Mouse (Mus musculus) G1E (cell line): ENCODE measurements around the gene Cat. TPM values are rescaled to one million over a fixed set of nuclear protein-coding genes. Genes with fewer than 3 reads are reported as not detected.

ENCODE experiments used
- ATAC-seq: 2 replicates; pipeline ENCODE4 v1.8.0; 2016; ENCODE audit warnings: mild to moderate bottlenecking; ENCODE audit not compliant: insufficient number of reproducible peaks, poor library complexity, low FRiP score, severe bottlenecking; ENCODE audit errors: extremely low read depth
- DNase-seq: peaks from one replicate; pipeline ENCODE4 v3.0.0; 2012; ENCODE audit warnings: low spot score
- H3K27me3 ChIP-seq: 2 replicates; pipeline ENCODE4 v1.6.1; 2012; ENCODE audit warnings: mild to moderate bottlenecking, low read length, inconsistent platforms; ENCODE audit not compliant: insufficient read depth
- H3K36me3 ChIP-seq: replicated peaks from 2 replicates; pipeline ENCODE3; 2012; ENCODE audit warnings: mild to moderate bottlenecking, inconsistent platforms
- H3K4me1 ChIP-seq: 2 replicates; pipeline ENCODE4 v1.6.1; 2012; ENCODE audit warnings: low read depth, low read length, inconsistent platforms, mixed read lengths; ENCODE audit not compliant: insufficient read depth
- H3K4me3 ChIP-seq: 2 replicates; pipeline ENCODE4 v1.5.1; 2012; ENCODE audit warnings: low read depth, mild to moderate bottlenecking, inconsistent platforms, low read length, moderate library complexity, mixed read lengths
- H3K9me3 ChIP-seq: replicated peaks from 2 replicates; pipeline ENCODE4 v1.6.1; 2012; ENCODE audit warnings: inconsistent platforms
- CTCF ChIP-seq: IDR thresholded peaks from 2 replicates; pipeline ENCODE4 v1.5.1; 2012; ENCODE audit warnings: low read depth, low read length, inconsistent platforms, mixed read lengths
- GATA1 ChIP-seq: IDR thresholded peaks from 2 replicates; pipeline ENCODE4 v1.6.1; 2012; ENCODE audit warnings: borderline replicate concordance, low read length, inconsistent platforms, mixed read lengths
- GATA2 ChIP-seq: IDR thresholded peaks from 2 replicates; pipeline ENCODE4 v1.6.1; 2012; ENCODE audit warnings: low read depth, low read length, inconsistent platforms, borderline replicate concordance
- POLR2AphosphoS5 ChIP-seq: IDR thresholded peaks from 2 replicates; pipeline ENCODE4 v1.6.1; 2012; ENCODE audit warnings: low read depth, low read length, inconsistent platforms; ENCODE audit not compliant: insufficient replicate concordance
- TAL1 ChIP-seq: conservative IDR thresholded peaks from 2 replicates; pipeline ENCODE4 v1.6.1; 2012; ENCODE audit warnings: low read depth, low read length, inconsistent platforms, mixed read lengths
- polyA plus RNA-seq: library from polyadenylated mRNA; stranded (reverse); fragments of >175 nt; gene quantifications from 2 replicates; pipeline ENCODE4 v1.2.3, GENCODE M21; 2012
- total RNA-seq, 2 experiments: library from RNA; stranded (forward) in 1 of 2; stranded (reverse) in 1 of 2; fragments of 200-1000 nt in 1 of 2; fragments of >200 nt in 1 of 2; fragmentation: Nextera tagmentation in 1 of 2; gene quantifications; 2 replicates each; pipeline ENCODE4 v1.2.3; 2014 to 2017

Gene Cat
- total and polyA plus RNA-seq, 3 experiments = 122 to 325 (median 144) TPM

DNA sequence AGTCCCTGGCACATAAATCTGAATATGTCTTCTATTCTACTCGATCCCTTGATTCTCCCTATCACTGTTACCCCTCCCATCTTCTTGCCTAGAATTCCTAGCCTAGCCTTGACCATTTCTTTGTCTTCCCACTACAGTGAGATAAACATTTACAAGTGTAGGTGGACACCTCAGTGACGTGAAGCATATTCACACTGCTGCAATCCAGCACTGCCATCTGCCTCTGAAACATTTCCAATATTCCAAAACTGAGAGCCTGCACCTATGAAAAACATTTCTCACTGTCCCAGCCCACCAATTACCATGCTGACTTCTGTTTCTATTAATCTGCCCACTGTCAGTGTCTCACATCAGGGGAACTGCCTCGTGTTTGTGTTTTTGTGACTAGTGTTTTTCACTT is 78.7 kb downstream of the Cat start:
- DNase-seq (no peak), ATAC-seq (no peak)
- Histone ChIP-seq H3K27me3 (peaks cover 50% of the 10 kb centered on the region), H3K9me3 (no peaks in the 10 kb centered on the region), H3K4me1 (no peaks in the 10 kb centered on the region), H3K36me3 (no peaks in the 10 kb centered on the region), H3K4me3 (no peak overlapping the region)
- no peak for TF ChIP-seq POLR2AphosphoS5
- TF ChIP-seq GATA2 = no peak
- no peak for TF ChIP-seq CTCF
- TF ChIP-seq GATA1 = no peak
- TF ChIP-seq TAL1 = no peak

Other genes starting within 250 kb of the Cat start
- 15.6 and 21.1 TPM in 2 replicates for gene Ehf, start 181.9 kb downstream of the Cat start, total RNA-seq (2014; fragmentation: Nextera tagmentation)
- 0.64 and 0.98 TPM in 2 replicates for gene Ehf, start 181.9 kb downstream of the Cat start, total RNA-seq (2017)
- gene Ehf, start 181.9 kb downstream of the Cat start, polyA plus RNA-seq = 0.14 and 0.15 TPM in 2 replicates
- gene Elf5, start 73.5 kb downstream of the Cat start, total RNA-seq (2014; fragmentation: Nextera tagmentation) = not detected in 2 replicates
- 0.11 TPM in 1 of 2 replicates, not detected in the other for gene Elf5, start 73.5 kb downstream of the Cat start, total RNA-seq (2017)
- gene Elf5, start 73.5 kb downstream of the Cat start, polyA plus RNA-seq = not detected in 2 replicates
- not detected in 2 replicates for gene Abtb2, start 81.2 kb upstream of the Cat start, total RNA-seq (2014; fragmentation: Nextera tagmentation)
- 0.05 TPM in 1 of 2 replicates, not detected in the other for gene Abtb2, start 81.2 kb upstream of the Cat start, total RNA-seq (2017)
- not detected in 2 replicates for gene Abtb2, start 81.2 kb upstream of the Cat start, polyA plus RNA-seq